Mouse (Mus musculus) CH12.LX (cell line): Measurements from ENCODE around the gene 6330403K07Rik. TPM values are rescaled to one million over a fixed set of nuclear protein-coding genes. Genes with fewer than 3 reads are reported as not detected.
A peak's percentile ranks its signal among the peaks of the same experiment; 100 is the strongest.

Source experiments
- DNase-seq: peaks from one replicate; pipeline ENCODE4 v3.0.0-alpha.2; 2013; ENCODE audit errors: extremely low read depth
- H3K27ac ChIP-seq: 2 replicates; pipeline ENCODE4 v1.5.1; 2012; ENCODE audit warnings: low read depth, mild to moderate bottlenecking, control low read depth, moderate library complexity; ENCODE audit not compliant: insufficient read depth
- H3K27me3 ChIP-seq: replicated peaks from 2 replicates; pipeline ENCODE3; 2012; ENCODE audit warnings: inconsistent platforms
- H3K36me3 ChIP-seq, 2 experiments: replicated peaks in 1 of 2; 2 replicates each; pipeline versions ENCODE3 to v1.6.1; 2012; ENCODE audit warnings: inconsistent platforms in 1 of 2, low read length in 1 of 2, mild to moderate bottlenecking in 1 of 2, mixed read lengths in 1 of 2, moderate library complexity in 1 of 2; ENCODE audit not compliant: control insufficient read depth in 1 of 2, insufficient read depth in 1 of 2
- H3K4me1 ChIP-seq, 2 experiments: 2 replicates each; pipeline ENCODE4 v1.6.1; 2012; ENCODE audit warnings: inconsistent platforms in 1 of 2, moderate library complexity in 1 of 2; ENCODE audit not compliant: insufficient read depth in 2 of 2, control insufficient read depth in 1 of 2
- H3K4me2 ChIP-seq: 2 replicates; pipeline ENCODE4 v1.6.1; 2012; ENCODE audit warnings: low read depth, mild to moderate bottlenecking, control low read depth; ENCODE audit not compliant: poor library complexity, insufficient read depth, severe bottlenecking
- H3K4me3 ChIP-seq, 3 experiments: fragments of 150-350 bp in 1 of 3; sonication (generic) in 1 of 3; replicated peaks in 1 of 3; 2 replicates each; pipeline versions ENCODE3 to v1.5.1; 2011 to 2012; ENCODE audit warnings: low read depth in 2 of 3, low read length in 2 of 3, mild to moderate bottlenecking in 2 of 3, moderate library complexity in 2 of 3, control low read depth in 1 of 3, improper control_type of control experiment in 1 of 3, inconsistent platforms in 1 of 3, mixed read lengths in 1 of 3; ENCODE audit not compliant: poor library complexity in 1 of 3
- H3K79me2 ChIP-seq: replicated peaks from 2 replicates; pipeline ENCODE4 v1.6.1; 2012; ENCODE audit warnings: mild to moderate bottlenecking, moderate library complexity; ENCODE audit not compliant: control insufficient read depth, poor library complexity, insufficient read depth, severe bottlenecking; ENCODE audit errors: extremely low read depth
- H3K9ac ChIP-seq: 2 replicates; pipeline ENCODE4 v1.6.1; 2012; ENCODE audit warnings: low read depth, mild to moderate bottlenecking, control low read depth, moderate library complexity; ENCODE audit not compliant: insufficient read depth
- H3K9me3 ChIP-seq: replicated peaks from 2 replicates; pipeline ENCODE3; 2012; ENCODE audit warnings: low read length, inconsistent platforms, mixed read lengths
- BHLHE40 ChIP-seq: IDR thresholded peaks from 2 replicates; pipeline ENCODE4 v1.6.1; 2011; ENCODE audit warnings: mild to moderate bottlenecking, low read depth, low read length, improper control_type of control experiment
- CHD1 ChIP-seq: IDR thresholded peaks from 2 replicates; pipeline ENCODE4 v1.6.1; 2012; ENCODE audit warnings: low read depth, low read length, improper control_type of control experiment, inconsistent platforms
- CHD2 ChIP-seq: IDR thresholded peaks from 2 replicates; pipeline ENCODE4 v1.6.1; 2011; ENCODE audit warnings: low read length, improper control_type of control experiment
- CTCF ChIP-seq, 2 experiments: IDR thresholded peaks in 1 of 2; conservative IDR thresholded peaks in 1 of 2; 2 replicates each; pipeline ENCODE4 v1.5.1; 2011 to 2012; ENCODE audit warnings: low read depth in 2 of 2, low read length in 2 of 2, improper control_type of control experiment in 1 of 2, inconsistent platforms in 1 of 2, mild to moderate bottlenecking in 1 of 2, moderate library complexity in 1 of 2
- E2F4 ChIP-seq: IDR thresholded peaks from 2 replicates; pipeline ENCODE4 v1.6.1; 2011; ENCODE audit warnings: low read depth, low read length, improper control_type of control experiment; ENCODE audit not compliant: insufficient replicate concordance
- ELF1 ChIP-seq: IDR thresholded peaks from 2 replicates; pipeline ENCODE4 v1.6.1; 2014; ENCODE audit warnings: low read depth, mild to moderate bottlenecking, inconsistent platforms, low read length, improper control_type of control experiment
- EP300 ChIP-seq: IDR thresholded peaks from 2 replicates; pipeline ENCODE4 v1.6.1; 2011; ENCODE audit warnings: low read length, improper control_type of control experiment
- ETS1 ChIP-seq: conservative IDR thresholded peaks from 2 replicates; pipeline ENCODE4 v1.6.1; 2012; ENCODE audit warnings: low read depth, mild to moderate bottlenecking, inconsistent platforms, low read length, improper control_type of control experiment, moderate library complexity
- GABPA ChIP-seq: IDR thresholded peaks from 2 replicates; pipeline ENCODE4 v1.6.1; 2012; ENCODE audit warnings: low read depth, low read length, improper control_type of control experiment, inconsistent platforms; ENCODE audit not compliant: insufficient replicate concordance
- HCFC1 ChIP-seq: IDR thresholded peaks from 2 replicates; pipeline ENCODE4 v1.6.1; 2012; ENCODE audit warnings: low read depth, mild to moderate bottlenecking, inconsistent platforms, low read length, improper control_type of control experiment
- IRF4 ChIP-seq: IDR thresholded peaks from 2 replicates; pipeline ENCODE4 v1.6.1; 2014; ENCODE audit warnings: low read depth, mild to moderate bottlenecking, inconsistent platforms, low read length, improper control_type of control experiment
- KAT2A ChIP-seq: IDR thresholded peaks from 2 replicates; pipeline ENCODE4 v1.6.1; 2012; ENCODE audit warnings: low read length, improper control_type of control experiment, inconsistent platforms; ENCODE audit not compliant: insufficient replicate concordance
- MAFK ChIP-seq: IDR thresholded peaks from 2 replicates; pipeline ENCODE4 v1.6.1; 2011; ENCODE audit warnings: low read length, improper control_type of control experiment; ENCODE audit not compliant: insufficient replicate concordance
- MAX ChIP-seq: IDR thresholded peaks from 2 replicates; pipeline ENCODE4 v1.6.1; 2011; ENCODE audit warnings: low read length, improper control_type of control experiment
- MEF2A ChIP-seq: IDR thresholded peaks from 2 replicates; pipeline ENCODE4 v1.6.1; 2014; ENCODE audit warnings: low read depth, mild to moderate bottlenecking, inconsistent platforms, low read length, improper control_type of control experiment, borderline replicate concordance
- MYC ChIP-seq: IDR thresholded peaks from 2 replicates; pipeline ENCODE4 v1.6.1; 2011; ENCODE audit warnings: low read depth, mild to moderate bottlenecking, improper control_type of control experiment, low read length
- NELFE ChIP-seq: IDR thresholded peaks from 2 replicates; pipeline ENCODE4 v1.6.1; 2011; ENCODE audit warnings: low read depth, low read length, improper control_type of control experiment
- NRF1 ChIP-seq: IDR thresholded peaks from 2 replicates; pipeline ENCODE4 v1.6.1; 2014; ENCODE audit warnings: low read depth, mild to moderate bottlenecking, inconsistent platforms, low read length, improper control_type of control experiment, moderate library complexity
- PAX5 ChIP-seq: IDR thresholded peaks from 2 replicates; pipeline ENCODE4 v1.6.1; 2012; ENCODE audit warnings: low read length, inconsistent platforms, mixed read lengths
- POLR2A ChIP-seq: IDR thresholded peaks from 2 replicates; pipeline ENCODE4 v1.6.1; 2011; ENCODE audit warnings: low read depth, mild to moderate bottlenecking, improper control_type of control experiment, low read length
- RAD21 ChIP-seq: IDR thresholded peaks from 2 replicates; pipeline ENCODE4 v1.6.1; 2011; ENCODE audit warnings: low read depth, mild to moderate bottlenecking, low read length, improper control_type of control experiment, moderate library complexity
- RCOR1 ChIP-seq: conservative IDR thresholded peaks from 2 replicates; pipeline ENCODE4 v1.6.1; 2012; ENCODE audit warnings: low read depth, mild to moderate bottlenecking, inconsistent platforms, low read length, improper control_type of control experiment
- SIN3A ChIP-seq: IDR thresholded peaks from 2 replicates; pipeline ENCODE4 v1.6.1; 2012; ENCODE audit warnings: low read length, improper control_type of control experiment, inconsistent platforms
- SMC3 ChIP-seq: IDR thresholded peaks from 2 replicates; pipeline ENCODE4 v1.6.1; 2011; ENCODE audit warnings: low read depth, low read length, improper control_type of control experiment
- TCF12 ChIP-seq: IDR thresholded peaks from 2 replicates; pipeline ENCODE4 v1.6.1; 2014; ENCODE audit warnings: low read depth, mild to moderate bottlenecking, inconsistent platforms, low read length, improper control_type of control experiment
- UBTF ChIP-seq: IDR thresholded peaks from 2 replicates; pipeline ENCODE4 v1.6.1; 2012; ENCODE audit warnings: low read depth, mild to moderate bottlenecking, inconsistent platforms, low read length, improper control_type of control experiment, moderate library complexity
- USF1 ChIP-seq: IDR thresholded peaks from 2 replicates; pipeline ENCODE4 v1.6.1; 2014; ENCODE audit warnings: low read depth, mild to moderate bottlenecking, inconsistent platforms, low read length, improper control_type of control experiment
- USF2 ChIP-seq: conservative IDR thresholded peaks from 2 replicates; pipeline ENCODE4 v1.6.1; 2011; ENCODE audit warnings: low read depth, low read length, improper control_type of control experiment
- ZC3H11A ChIP-seq: IDR thresholded peaks from 2 replicates; pipeline ENCODE4 v1.6.1; 2012; ENCODE audit warnings: low read depth, mild to moderate bottlenecking, inconsistent platforms, low read length, improper control_type of control experiment
- ZKSCAN1 ChIP-seq: IDR thresholded peaks from 2 replicates; pipeline ENCODE4 v1.6.1; 2012; ENCODE audit warnings: low read depth, inconsistent platforms, low read length, improper control_type of control experiment, borderline replicate concordance
- ZMIZ1 ChIP-seq: IDR thresholded peaks from 2 replicates; pipeline ENCODE4 v1.6.1; 2012; ENCODE audit warnings: low read depth, mild to moderate bottlenecking, inconsistent platforms, low read length, improper control_type of control experiment
- ZNF384 ChIP-seq: IDR thresholded peaks from 2 replicates; pipeline ENCODE4 v1.6.1; 2012; ENCODE audit warnings: low read depth, low read length, improper control_type of control experiment, inconsistent platforms
- dilution Hi-C: fragments of 300-500 bp; cut with MboI; formaldehyde crosslinking; loops from 2 replicates; pipeline ENCODE4 v1.14.3; 2020; ENCODE audit warnings: low sequenced_read_pairs; ENCODE audit not compliant: extremely low pct_unique_long_range_greater_than_20kb, extremely low pct_ligation_motif_present
- in situ Hi-C: fragments of 300-500 bp; cut with MboI; formaldehyde crosslinking; loops from 3 replicates; pipeline ENCODE4 v1.14.3; 2019; ENCODE audit warnings: low sequenced_read_pairs, low pct_ligation_motif_present, low pct_unique_long_range_greater_than_20kb, mixed read lengths
- polyA plus RNA-seq: library from polyadenylated mRNA; unstranded; fragments of >175 nt; gene quantifications from 2 replicates; pipeline ENCODE4 v1.2.1, GENCODE M21; 2012; ENCODE audit warnings: low read depth; ENCODE audit not compliant: insufficient read length
- total RNA-seq, 2 experiments: library from RNA; depleted of rRNA; stranded (reverse); fragments of 300-350 nt in 1 of 2; fragments of >200 nt in 1 of 2; gene quantifications; 2 replicates each; pipeline ENCODE4 v1.2.3; 2012 to 2014

Gene 6330403K07Rik
- total and polyA plus RNA-seq, 3 experiments, result 0.20 TPM; not detected in 2

GRCm38 (mm10) chr11:71001167-71001566 lies 32.1 kb downstream of the 6330403K07Rik start:
- dilution Hi-C loops (no loop called here), in situ Hi-C loops (no loop called here)
- TF ChIP-seq NRF1, result no peak
- no peak for TF ChIP-seq MAX
- TF ChIP-seq CHD1, result no peak
- no peak for TF ChIP-seq USF1
- no peak for DNase-seq
- H3K27me3 ChIP-seq, result no peaks in the 10 kb centered on the region
- H3K79me2 ChIP-seq, result peaks cover 34% of the 10 kb centered on the region
- no peak overlapping the region for H3K9ac ChIP-seq
- no peaks in the 10 kb centered on the region for H3K9me3 ChIP-seq
- H3K4me1 ChIP-seq, result peaks cover 7 to 28% of the 10 kb centered on the region in 2 experiments
- peaks cover 39 to 61% of the 10 kb centered on the region in 2 experiments for H3K36me3 ChIP-seq
- H3K27ac ChIP-seq, result no peak overlapping the region
- no peak overlapping the region for H3K4me2 ChIP-seq
- no peak overlapping the region for H3K4me3 ChIP-seq

GRCm38 (mm10) chr11:70982557-70983228 lies 50.6 kb downstream of the 6330403K07Rik start, which contains the start of gene C1qbp:
C1qbp (minus strand) TSS chr11:70983026.
- Histone ChIP-seq H3K36me3 (peaks cover 64 to 77% of the 10 kb centered on the region in 2 experiments), H3K9me3 (no peaks in the 10 kb centered on the region), H3K4me3 (peak within 1 kb of the TSS; percentile 70 to 88 (median 84)), H3K27me3 (no peaks in the 10 kb centered on the region), H3K9ac (peak within 1 kb of the TSS; percentile 93), H3K27ac (peak within 1 kb of the TSS; percentile 26), H3K4me1 (peaks cover 16 to 36% of the 10 kb centered on the region in 2 experiments), H3K79me2 (peaks cover 41% of the 10 kb centered on the region), H3K4me2 (peak within 1 kb of the TSS; percentile 78)
- DNase-seq, result peak; percentile 91
- in situ Hi-C loops, result no loop called here
- dilution Hi-C loops, result no loop called here
- no peak for TF ChIP-seq RAD21
- peak; percentile 73 to 94 for TF ChIP-seq CTCF (conservative IDR thresholded peaks at IDR 0.05 in 1 of 2, IDR thresholded peaks at IDR 0.05 in 1 of 2; ENCODE audit: low read depth in 2 of 2, low read length in 2 of 2)
- TF ChIP-seq SIN3A, result peak; percentile 81; the same call in 1 of the 2 replicates
- TF ChIP-seq UBTF, result peak; percentile 91; the same call in 1 of the 2 replicates
- no peak; the same call in 1 of the 2 replicates for TF ChIP-seq USF2
- TF ChIP-seq POLR2A, result peak; percentile 91
- TF ChIP-seq ZC3H11A, result no peak
- peak; percentile 96 for TF ChIP-seq TCF12
- no peak; the same call in 1 of the 2 replicates for TF ChIP-seq MEF2A
- TF ChIP-seq ELF1, result peak; percentile 77
- peak; percentile 96 for TF ChIP-seq MYC
- 0 out of 2 replicates have a peak, but pooled peaks have one; percentile 20 for TF ChIP-seq ETS1
- no peak for TF ChIP-seq PAX5
- TF ChIP-seq MAX, result peak; percentile 94
- no peak for TF ChIP-seq RCOR1
- TF ChIP-seq CHD1, result no peak
- no peak for TF ChIP-seq ZNF384
- no peak for TF ChIP-seq EP300
- peak; percentile 94 for TF ChIP-seq SMC3
- TF ChIP-seq CHD2, result no peak
- no peak for TF ChIP-seq ZKSCAN1
- TF ChIP-seq IRF4, result peak; percentile 45; the same call in 1 of the 2 replicates
- TF ChIP-seq KAT2A, result peak; percentile 93; the same call in 1 of the 2 replicates
- TF ChIP-seq E2F4, result no peak
- no peak for TF ChIP-seq MAFK
- TF ChIP-seq HCFC1, result peak; percentile 93
- 0 out of 2 replicates have a peak, but pooled peaks have one; percentile 24 for TF ChIP-seq ZMIZ1
- peak; percentile 97 for TF ChIP-seq BHLHE40
- TF ChIP-seq GABPA, result peak; percentile 95
- TF ChIP-seq NELFE, result peak; percentile 71
- TF ChIP-seq NRF1, result no peak; the same call in 1 of the 2 replicates
